Mouse (Mus musculus) induced T-regulatory cell, adult 2 months (primary cell): Measurements from ENCODE around the gene Tdrkh.
A peak's percentile ranks its signal among the peaks of the same experiment; 100 is the strongest.

Experiments
- DNase-seq: peaks from one replicate; pipeline ENCODE4 v3.0.0-alpha.2; 2012; ENCODE audit warnings: low read depth

The Tdrkh gene

DNA sequence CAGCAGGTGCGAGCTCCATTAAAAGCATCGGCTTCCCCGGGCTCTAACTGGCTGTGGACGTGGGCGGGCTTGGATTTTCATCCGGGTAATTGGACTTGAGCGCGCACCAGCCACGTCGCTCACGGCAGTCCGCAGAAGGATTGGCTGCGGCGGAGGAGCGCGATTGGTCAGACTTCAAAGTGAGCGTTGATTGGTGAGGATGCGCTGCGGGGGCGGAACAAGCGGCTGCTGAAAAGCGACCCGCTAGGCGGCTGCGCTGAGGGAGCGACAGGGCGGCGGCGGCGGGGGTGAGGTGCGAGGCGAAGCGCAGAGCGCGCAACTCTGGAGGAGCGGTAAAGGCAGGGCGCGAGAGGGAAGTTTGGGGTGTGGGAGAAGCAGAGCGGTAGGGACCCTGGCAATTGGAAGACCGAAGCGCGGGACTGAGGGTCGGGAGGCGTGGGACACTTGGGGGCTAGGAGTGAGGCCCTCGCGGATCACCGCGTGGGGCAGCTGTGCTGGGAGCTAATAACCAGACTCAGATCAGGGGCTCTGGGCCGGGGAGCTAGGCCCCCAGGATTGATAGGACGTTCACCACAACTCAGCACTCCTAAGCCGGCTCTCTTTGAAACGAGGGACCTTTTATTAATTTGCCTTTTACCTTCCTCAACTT is at the start of gene Tdrkh:
TSS of gene Tdrkh (plus strand) at position 243 of the 649 bp plus-strand sequence.
- peak; percentile 95 for DNase-seq

DNA sequence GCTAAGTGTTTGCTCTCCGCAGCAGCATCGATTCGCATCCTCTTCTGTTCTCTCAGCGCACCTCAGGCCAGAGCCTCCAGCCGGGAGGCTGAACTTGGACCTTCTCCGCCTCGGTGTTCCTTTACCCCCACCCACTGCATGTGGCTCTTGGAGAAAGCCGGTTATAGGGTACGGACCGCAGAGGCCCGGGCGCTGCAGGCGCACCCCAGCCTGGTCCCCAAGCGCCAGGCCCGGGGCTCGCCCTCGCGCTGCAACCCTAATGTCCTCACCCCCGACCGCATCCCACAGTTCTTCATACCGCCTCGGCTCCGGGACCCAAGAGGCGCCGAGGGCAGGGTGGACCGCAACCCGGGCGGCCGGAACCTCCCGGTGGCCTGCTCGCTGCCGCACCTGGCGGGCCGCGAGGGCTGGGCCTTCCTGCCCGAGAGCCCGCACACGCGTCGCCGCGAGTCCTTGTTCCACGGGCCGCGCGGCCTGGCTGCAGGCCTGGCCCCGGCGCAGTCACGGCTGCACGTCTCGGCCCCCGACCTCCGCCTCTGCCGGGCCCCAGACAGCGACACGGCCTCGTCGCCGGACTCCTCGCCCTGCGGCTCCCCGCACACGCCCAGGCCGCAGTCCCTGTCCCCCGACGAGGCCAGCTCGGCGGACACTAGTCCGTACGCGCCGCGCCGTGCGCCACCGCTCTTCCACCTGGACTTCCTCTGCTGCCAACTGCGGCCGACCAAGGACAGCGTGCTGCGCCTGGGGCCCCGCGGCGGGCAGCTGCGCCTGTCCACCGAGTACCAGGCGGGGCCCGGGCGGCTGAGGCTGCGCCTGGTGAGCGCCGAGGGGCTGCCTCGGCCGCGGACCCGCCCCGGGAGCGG is 49.6 kb upstream of the Tdrkh start:
- DNase-seq = no peak

DNA sequence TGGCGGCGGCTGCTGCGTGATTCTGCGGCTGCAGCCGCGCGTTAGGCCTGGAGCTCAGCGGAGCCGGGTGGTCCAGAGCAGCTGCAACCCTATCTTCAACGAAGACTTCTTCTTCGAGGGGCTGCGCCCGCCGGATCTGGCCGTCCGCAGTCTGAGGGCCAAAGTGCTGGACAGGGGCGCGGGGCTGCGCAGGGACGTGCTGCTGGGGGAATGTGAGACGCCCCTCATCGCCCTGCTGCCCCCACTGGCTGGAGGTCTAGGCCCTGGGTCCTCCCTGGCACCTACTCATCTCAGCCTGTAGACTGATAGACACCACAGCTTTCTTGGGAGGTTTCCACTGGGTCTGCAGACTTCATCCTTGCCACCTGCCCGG is 48.9 kb upstream of the Tdrkh start:
- no peak for DNase-seq

DNA sequence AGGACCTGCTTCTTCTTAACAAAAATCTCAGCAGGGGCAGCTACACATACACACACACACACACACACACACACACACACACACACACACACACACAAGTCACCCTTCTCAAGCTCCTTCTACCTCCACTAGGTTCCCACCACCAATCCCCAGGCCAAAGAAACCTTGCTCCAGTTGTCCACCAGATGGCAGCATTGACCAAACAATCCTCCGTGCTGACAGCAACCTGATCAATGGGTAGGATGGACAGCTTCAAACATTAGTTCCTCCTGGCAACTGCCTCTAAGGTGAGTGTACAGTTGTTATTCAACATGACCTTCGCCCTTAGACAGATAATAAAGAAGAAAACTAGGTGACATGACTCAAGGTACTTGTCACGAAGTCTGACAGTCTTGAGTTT is 46.3 kb upstream of the Tdrkh start:
- peak; percentile 90 for DNase-seq

DNA sequence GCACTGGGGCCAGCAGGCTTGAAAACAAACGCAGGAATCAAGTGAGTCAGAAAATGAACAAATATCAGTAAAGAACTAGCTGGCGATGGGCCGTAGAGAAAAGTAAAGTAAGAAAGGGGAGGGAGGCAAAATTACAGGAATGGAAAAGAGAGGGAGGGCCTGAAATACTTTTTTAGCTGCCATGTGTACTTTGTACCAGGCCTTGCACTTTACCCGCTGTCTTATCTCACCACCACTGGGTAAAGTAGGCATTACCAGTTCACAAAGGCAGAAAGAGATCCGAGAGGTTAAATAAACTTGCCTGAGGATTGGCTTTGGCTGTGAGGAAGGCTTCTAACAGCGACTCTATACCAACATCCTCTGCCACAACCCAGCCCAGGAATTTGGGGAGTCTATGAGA is 45.6 kb upstream of the Tdrkh start:
- no peak for DNase-seq

DNA sequence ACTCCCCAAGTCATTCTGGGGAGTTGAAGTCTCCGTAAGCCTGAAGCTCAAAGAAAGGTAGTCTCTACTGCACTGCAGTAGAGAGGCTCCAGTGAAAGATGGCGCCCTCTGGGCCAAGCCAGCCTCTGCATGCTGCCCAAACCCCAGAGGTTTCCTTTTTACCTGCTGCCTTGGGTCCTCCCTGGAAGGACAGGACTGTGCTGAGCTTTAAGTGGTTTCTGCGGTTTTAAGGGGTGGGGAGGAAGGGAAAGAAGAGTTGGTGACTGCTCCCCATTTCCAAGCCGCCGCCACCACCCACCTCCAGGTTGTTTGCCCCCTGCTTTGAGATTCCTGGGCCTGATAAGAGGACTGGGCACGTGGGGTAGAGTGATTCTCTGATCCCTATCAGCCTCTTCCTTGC is 44.4 kb upstream of the Tdrkh start:
- peak; percentile 31 for DNase-seq

DNA sequence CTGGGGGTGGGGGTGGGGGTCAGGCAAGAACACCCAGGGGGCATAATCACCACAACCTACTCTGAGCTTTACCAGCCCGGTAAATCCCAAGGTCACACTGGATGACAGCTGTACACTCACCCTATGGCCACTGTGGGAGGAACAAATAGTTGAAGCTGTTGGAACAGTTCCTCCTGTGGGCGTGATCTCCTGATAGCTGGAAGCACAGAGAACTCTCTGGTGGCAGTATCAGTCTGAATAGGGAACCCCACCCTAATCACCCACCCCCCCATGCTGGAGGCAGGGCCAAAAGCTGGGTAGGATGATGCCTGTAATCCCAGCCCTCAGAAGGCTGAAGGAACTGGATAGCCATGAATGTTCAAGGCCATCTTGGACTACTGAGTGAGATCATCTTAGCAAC is 43.4 kb upstream of the Tdrkh start:
- DNase-seq = no peak

DNA sequence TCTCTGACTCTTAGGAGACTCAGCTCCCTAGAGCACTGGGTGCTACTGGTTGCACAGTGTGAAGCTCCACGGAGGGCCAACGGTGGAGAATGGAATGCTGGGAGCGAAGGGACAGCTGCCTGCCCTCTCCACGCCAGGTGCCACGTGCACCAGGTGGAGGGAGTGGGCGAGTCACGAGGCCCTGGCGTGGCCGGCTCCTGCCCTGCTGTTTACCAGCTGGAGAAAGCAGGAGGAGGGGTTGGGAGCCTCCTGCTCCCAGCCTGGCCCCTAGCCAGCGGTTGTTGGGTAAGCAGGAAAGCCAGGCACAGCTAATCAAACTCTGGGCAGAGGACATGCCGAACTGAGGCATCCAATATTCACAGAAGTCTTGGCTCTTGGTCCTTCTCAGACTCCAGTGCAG is 41.4 kb upstream of the Tdrkh start:
- DNase-seq = no peak

DNA sequence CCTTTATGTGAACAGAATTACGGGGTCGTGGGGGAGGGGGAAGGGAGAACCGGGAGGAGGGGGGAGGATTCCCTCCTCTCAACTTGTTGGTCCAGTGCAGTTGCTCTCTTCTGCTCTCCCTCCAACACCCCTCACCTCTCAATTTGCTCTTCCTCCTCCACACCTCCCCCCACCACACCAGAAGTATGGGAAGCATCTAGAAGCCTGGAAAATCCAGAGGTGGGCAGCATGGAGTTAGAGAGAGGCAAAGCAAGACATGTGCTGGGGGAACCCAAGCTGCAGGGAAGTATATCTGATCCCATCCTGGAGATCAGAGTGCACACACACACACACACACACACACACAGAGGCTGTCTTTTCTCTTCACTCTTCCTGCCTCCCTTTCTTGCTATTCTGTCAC is 41.0 kb upstream of the Tdrkh start:
- no peak for DNase-seq

DNA sequence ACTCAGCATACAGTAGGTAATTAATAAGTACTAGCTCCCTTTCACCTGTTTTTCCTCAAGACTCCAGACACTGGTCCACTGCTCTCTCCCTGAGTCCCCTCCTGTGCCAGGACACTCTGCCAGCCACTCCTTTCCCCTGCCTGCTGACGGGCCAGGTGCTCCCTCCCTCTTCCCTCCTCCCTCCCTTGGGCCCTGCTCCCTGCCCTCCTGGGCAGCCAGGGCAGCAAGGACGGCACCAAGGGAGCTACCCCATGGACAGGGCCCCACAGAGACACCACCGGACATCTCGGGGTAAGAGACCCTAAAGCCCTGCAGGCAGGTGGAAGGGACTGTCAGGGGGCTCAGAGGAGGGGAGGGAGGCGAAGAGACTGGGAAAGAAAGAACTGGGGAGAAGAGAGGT is 40.4 kb upstream of the Tdrkh start, which contains the start of gene Rorc:
TSS of gene Rorc (plus strand) at position 154 of the 400 bp plus-strand sequence.
- DNase-seq = no peak

DNA sequence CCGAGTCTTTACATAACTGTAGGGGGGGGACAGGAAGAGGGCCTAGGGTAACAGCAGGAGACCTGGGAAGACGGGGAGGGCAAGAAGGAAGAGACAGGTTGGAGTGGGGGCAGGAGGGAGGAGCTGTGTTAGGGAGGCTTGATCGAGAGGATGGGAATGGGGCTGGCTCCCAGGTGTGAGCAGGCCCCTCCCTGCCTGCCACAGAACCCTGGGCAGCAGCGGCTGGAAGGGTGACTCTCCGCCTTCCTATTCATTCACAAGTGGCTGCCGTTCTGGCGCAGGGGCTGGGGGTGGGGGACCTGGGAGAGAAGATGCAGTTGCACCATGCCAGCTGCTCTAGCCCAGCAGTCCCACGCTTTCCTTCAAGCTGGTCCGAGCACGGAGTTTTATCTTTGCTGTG is 40.0 kb upstream of the Tdrkh start:
- DNase-seq = no peak

DNA sequence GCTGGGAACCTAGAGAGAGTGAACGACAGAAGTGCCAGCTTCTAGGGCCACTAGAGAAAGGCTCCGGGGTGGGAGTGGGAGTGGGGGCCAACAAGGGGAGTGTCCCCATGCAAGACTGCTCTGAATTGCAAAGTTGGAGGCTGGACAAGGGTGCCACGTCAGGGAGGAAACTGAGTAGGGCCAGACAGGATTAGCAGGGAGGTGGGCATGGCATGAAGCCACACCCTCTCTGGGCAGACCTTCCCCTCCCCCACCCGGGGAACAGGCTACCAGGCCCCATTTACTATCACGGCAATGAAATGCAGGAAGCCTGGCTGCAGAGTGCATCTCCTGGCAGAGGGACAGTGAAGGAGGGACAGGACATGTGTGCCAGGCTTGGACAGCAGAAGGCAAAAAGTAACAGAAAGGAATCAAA is 39.5 kb upstream of the Tdrkh start:
- DNase-seq = no peak

DNA sequence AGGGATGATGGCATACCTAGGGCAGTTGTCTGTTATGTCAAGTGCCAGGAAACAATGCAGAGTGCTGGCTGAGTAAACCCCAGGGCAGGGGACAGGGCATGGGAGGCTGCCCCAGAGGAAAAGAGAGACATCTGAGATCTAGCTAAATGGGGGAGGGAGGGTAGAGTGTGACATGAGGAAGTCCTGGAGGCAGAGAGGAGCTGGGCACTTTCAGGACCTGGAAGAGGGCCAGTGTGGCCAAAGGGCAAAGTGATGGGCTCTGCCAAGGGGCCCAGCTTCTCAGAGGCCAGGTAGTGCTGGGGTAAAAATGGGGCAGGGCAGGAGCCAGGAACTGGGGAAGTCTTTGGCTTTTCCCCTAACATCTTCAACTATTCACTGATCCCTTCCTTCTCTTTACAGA is 38.4 kb upstream of the Tdrkh start:
- DNase-seq = no peak

DNA sequence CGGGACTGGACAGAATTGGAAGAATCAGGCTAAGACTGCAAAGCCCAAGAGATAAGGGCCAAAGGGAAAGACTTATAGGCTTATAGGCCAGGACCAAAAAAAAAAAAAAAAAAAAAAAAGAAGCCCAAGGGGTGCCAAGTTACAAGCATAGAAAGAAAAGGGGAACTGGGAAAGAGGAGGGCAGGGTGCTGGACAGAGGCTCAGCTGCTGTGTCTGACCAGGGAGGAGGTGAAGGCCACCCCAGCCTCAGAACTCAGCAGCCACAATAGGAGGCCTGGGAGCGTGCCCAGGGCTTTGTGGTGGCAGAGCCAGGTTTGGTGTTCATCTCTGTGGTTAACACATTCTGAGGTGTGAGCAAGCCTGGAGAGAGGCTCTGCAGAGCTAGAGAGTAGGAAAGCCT is 37.9 kb upstream of the Tdrkh start:
- DNase-seq = peak; percentile 32

DNA sequence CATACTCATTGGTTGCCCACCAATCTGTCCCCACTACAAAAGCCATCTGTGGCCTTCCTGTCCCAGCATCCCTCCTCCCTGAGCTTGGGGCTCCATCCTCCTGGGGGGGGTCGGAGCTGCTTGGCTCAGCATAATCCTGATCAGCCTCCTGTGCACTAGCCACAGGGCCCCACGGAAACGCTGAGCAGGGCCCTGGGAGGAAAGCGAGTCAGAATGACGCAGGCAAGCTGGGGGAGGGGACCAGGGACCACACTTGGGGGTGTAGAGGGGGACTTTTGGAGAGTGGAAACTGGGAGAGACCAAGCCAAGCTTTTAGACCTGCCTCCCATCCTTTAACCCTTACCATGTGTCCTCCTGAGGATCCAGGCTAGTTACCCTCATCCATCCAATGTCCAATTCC is 37.2 kb upstream of the Tdrkh start:
- no peak for DNase-seq

DNA sequence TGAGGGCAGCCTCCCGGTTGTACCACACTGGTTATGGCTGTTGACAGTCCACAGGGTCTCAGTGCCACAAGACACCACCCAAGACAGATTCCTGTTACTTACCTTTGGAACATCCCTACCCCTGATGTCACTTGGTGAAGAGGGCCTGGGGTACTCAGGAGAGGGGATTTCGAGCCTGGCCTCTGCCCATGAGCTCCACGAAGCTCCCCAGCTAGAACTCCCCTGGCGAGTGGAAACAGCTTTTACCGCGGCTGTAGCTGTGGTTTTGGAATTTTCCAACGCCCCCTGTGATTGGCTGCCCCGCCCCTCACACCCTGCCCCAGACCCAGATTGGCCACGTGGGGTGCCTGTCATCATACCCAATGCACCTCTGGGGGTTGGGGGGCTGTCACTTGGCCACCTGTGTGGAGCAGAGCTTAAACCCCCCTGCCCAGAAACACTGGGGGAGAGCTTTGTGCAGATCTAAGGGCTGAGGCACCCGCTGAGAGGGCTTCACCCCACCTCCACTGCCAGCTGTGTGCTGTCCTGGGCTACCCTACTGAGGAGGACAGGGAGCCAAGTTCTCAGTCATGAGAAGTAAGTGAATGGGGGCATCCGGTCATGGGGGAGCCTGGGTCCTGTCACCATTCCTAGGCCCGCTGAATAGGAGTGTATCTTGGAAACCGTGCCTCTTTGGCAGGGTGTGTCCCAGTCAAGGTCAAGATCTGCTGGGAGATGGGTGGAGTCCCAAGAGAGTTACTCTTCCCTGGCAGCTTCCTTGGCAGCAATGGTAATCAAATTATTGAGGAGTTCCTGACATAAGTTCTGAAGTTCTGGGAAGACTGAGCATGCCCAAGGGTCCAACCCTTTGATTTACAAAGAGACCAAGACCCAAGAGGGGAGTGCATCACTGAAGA is 35.8 kb upstream of the Tdrkh start:
- no peak for DNase-seq

DNA sequence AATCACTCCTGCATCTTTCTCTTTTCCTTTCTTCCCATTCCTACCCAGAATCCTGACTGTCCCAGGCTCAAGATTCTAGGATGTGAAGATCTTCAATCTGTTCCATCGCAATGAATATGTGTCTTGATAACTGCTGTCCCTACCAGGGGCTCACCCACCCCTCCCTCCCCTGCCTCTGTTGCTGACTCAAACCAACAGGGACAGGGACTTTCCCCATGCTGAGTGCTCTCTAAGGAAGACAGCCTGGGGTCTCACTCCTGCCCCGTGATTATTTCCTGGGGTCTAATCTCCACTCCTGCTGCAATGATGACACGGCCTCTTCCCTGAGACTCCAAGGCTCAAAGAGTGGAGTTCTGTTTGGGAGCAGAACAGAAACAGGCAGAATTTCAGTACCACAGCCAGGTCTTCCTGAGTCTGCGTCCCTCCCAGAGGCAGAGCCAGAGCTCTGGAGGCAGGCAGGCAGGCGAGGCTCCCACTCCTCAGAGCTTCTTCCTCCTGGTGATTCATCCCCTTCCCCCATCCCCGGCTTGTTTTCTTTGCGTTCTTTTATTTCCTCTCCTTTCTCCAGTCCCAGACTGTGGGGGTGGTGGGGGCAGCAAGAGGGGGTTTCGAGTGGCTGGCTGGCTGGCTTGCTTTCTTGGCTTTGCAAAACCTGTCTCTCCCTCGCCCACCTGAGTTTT is 33.1 kb upstream of the Tdrkh start:
- DNase-seq = peak; percentile 55

DNA sequence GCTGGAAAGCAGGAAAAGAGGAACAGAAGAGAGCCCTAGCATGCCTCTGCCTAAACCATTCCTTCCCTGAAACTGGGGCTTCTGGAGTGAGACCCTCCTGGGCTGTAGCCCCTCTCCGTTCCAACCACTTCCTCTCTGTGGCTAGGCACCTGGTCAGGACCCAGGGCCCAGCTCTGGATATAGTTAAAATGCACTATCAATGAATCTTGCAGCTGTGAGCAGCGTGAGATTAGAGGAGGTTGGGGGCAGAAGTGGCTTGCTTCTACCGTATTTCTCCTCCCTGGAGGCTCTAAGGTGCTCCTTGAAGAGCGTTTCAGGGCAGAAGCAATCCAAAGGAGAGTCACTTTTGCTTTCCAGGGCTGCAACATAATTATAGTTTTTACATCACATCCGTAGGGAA is 30.8 kb upstream of the Tdrkh start:
- no peak for DNase-seq

DNA sequence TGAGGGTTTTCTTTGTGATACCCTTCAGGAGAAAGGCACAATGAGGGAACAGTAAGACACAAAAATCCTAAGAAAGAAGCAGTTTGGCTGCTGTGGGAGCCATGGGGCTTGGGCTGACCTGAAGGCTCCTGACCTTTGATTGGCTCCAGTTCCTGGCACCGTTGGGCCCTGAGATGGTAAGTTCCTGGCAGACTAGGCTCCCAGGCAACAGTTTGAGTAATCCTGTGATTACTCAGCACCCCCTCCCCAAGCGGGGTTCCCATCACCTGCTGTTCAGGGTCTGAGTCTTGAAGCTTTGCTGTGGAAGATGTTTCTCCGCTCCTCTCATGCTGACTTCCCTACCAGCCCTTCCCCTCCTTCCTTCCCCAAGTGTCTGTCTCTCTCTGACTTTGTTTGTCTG is 29.6 kb upstream of the Tdrkh start:
- DNase-seq = no peak

DNA sequence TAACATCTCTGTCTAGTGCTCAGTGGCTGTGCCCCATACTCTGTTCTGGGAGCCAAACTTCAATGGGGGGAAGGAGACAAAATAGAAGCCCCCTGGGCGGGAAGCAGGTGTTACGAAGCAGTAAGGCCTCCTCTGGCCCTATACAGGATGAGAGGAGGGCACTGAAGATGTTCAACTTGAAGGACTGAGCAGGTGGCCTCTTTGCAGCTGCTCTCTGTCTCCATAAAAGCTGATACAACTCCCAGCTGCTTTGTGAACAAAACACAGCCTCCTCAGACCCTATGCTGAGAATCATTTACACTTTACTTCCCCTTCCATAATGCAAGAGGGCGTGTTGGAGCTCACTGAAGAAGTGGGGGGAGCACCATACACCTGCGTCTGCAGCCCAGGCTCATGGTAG is 26.4 kb upstream of the Tdrkh start:
- DNase-seq = no peak

DNA sequence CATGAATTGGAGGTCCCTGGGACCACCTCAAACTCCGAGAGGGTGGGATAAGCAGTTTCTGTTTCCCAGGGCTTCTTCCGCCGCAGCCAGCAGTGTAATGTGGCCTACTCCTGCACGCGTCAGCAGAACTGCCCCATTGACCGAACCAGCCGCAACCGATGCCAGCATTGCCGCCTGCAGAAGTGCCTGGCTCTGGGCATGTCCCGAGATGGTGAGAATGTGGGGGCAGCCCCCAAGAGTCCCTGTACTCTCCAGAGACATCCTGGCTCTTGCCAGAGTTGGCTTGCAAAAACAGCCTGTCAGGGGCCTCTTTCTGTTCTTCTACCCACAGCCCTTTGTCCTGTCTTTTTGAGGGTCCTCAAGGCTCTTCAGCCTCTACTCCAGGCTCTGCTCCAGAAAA is 25.7 kb upstream of the Tdrkh start:
- no peak for DNase-seq

DNA sequence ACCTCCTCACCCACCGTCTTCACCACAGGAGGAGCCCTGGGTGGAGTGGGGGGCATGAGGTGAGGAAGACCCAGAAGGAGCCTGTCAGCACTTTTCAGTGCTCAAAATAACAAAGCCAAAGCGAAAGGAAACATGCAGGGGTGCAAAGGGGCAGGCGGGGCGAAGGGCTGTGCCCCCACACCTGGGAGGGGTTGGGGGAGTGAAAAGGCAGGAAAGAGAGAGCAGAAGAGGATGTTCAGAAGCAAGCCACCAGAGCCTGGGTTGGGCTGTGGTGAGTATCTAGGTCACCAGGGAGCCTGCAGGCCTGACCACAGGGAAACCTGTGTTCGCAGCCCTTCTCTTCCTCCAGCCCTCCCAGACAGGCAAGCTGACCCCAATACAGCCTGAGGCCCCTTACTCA is 25.0 kb upstream of the Tdrkh start:
- peak; percentile 47 for DNase-seq
